Mouse (Mus musculus) limb, embryonic 15.5 days (tissue): ENCODE data around the gene Ddah1. TPM values are rescaled to one million over a fixed set of nuclear protein-coding genes. Genes with fewer than 3 reads are reported as not detected.
"Not testable (repeated sequence)": the region's sequence is repeated elsewhere in the genome, so short reads cannot be mapped to it uniquely, and the experiment has no call there.

Experiments
- ATAC-seq: fragments of 200-750 bp; cut with Nextera tagmentation; 2 replicates; pipeline ENCODE4 v1.8.0; 2017; ENCODE audit warnings: low read depth, moderate TSS enrichment; ENCODE audit not compliant: insufficient number of reproducible peaks, low FRiP score, low TSS enrichment
- H3K27ac ChIP-seq: fragments of 300-500 bp; sonication (generic); 2 replicates; pipeline ENCODE4 v1.5.1; 2015; ENCODE audit warnings: moderate library complexity, mild to moderate bottlenecking, inconsistent platforms
- H3K27me3 ChIP-seq: fragments of 300-500 bp; sonication (generic); 2 replicates; pipeline ENCODE4 v1.6.1; 2015; ENCODE audit warnings: inconsistent platforms
- H3K36me3 ChIP-seq: fragments of 300-500 bp; sonication (generic); 2 replicates; pipeline ENCODE4 v1.6.1; 2015; ENCODE audit warnings: inconsistent platforms
- H3K4me1 ChIP-seq: fragments of 300-500 bp; sonication (generic); 2 replicates; pipeline ENCODE4 v1.6.1; 2015; ENCODE audit warnings: inconsistent platforms
- H3K4me2 ChIP-seq: fragments of 300-500 bp; sonication (generic); 2 replicates; pipeline ENCODE4 v1.6.1; 2015; ENCODE audit warnings: mild to moderate bottlenecking, inconsistent platforms
- H3K4me3 ChIP-seq: fragments of 300-500 bp; sonication (generic); 2 replicates; pipeline ENCODE4 v1.5.1; 2015; ENCODE audit warnings: mild to moderate bottlenecking, inconsistent platforms
- H3K9ac ChIP-seq: fragments of 300-500 bp; sonication (generic); 2 replicates; pipeline ENCODE4 v1.6.1; 2015; ENCODE audit warnings: inconsistent platforms
- H3K9me3 ChIP-seq: fragments of 300-500 bp; sonication (generic); 2 replicates; pipeline ENCODE4 v1.6.1; 2016; ENCODE audit warnings: inconsistent platforms
- WGBS: fragments of 180-500 bp; shearing (Covaris S2); methylation state at CpG from one replicate; pipeline ENCODE4 v1.1.7; 2015; 5-methylcytosine and 5-hydroxymethylcytosine counted together
- polyA plus RNA-seq: library from polyadenylated mRNA; unstranded; fragments of >200 nt; fragmentation: Nextera tagmentation; extraction: Ambion mirVana; gene quantifications from 2 replicates; pipeline ENCODE4 v1.2.1, GENCODE M21; 2015

Ddah1 gene
- polyA plus RNA-seq, 1 experiment from 2014 or later: 48.5 TPM

GRCm38 (mm10) chr3:145874126-145874525 is 115.7 kb downstream of the Ddah1 start:
- no peaks in the 10 kb centered on the region for H3K27me3 ChIP-seq
- ATAC-seq: no peak
- H3K9me3 ChIP-seq: no peaks in the 10 kb centered on the region
- H3K4me2 ChIP-seq: no peak overlapping the region
- H3K9ac ChIP-seq: no peak overlapping the region
- H3K4me3 ChIP-seq: no peak overlapping the region
- H3K4me1 ChIP-seq: peaks cover 5% of the 10 kb centered on the region; the same call in 1 of the 2 replicates
- WGBS: 75% methylated on average over 4 of the region's 4 CpGs
- no peaks in the 10 kb centered on the region for H3K36me3 ChIP-seq
- no peak overlapping the region for H3K27ac ChIP-seq

GRCm38 (mm10) chr3:145876120-145876519 is 117.6 kb downstream of the Ddah1 start:
- H3K4me1 ChIP-seq: peaks cover 5% of the 10 kb centered on the region; the same call in 1 of the 2 replicates
- no peak for ATAC-seq
- H3K9ac ChIP-seq: no peak overlapping the region
- no peaks in the 10 kb centered on the region for H3K36me3 ChIP-seq
- no peak overlapping the region for H3K27ac ChIP-seq
- H3K9me3 ChIP-seq: no peaks in the 10 kb centered on the region
- WGBS: 76% methylated on average over 11 of the region's 11 CpGs
- H3K27me3 ChIP-seq: no peaks in the 10 kb centered on the region
- no peak overlapping the region for H3K4me2 ChIP-seq
- H3K4me3 ChIP-seq: no peak overlapping the region

GRCm38 (mm10) chr3:145878867-145879266 is 120.4 kb downstream of the Ddah1 start:
- not testable (repeated sequence) for H3K4me2 ChIP-seq, H3K4me3 ChIP-seq, H3K9me3 ChIP-seq, H3K36me3 ChIP-seq, ATAC-seq, H3K27ac ChIP-seq, H3K9ac ChIP-seq, H3K4me1 ChIP-seq, H3K27me3 ChIP-seq
- WGBS: 90% methylated on average over 14 of the region's 14 CpGs

DNA sequence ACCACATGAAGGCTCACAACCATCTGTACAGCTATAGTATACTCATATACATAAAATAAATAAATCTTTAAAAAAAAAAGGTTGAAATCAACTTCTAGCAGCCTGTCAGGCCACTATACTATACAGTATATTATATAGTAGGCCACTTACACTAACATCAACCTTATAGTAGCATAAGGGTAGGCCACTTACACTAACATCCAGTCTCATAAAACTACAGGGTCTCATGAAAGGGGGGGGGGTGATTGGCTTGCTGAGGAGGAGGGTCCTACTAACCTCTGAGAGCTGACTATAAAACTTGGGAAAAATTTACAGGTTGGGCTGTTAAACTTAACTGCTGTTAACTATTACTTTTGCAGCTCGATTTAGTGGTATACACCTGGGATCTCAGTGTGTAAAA is 121.9 kb downstream of the Ddah1 start:
- H3K4me1 ChIP-seq: peaks cover 14% of the 10 kb centered on the region
- no peaks in the 10 kb centered on the region for H3K36me3 ChIP-seq
- no peak overlapping the region for H3K4me3 ChIP-seq
- no peak for ATAC-seq
- 38% methylated on average over 1 of the region's 1 CpGs for WGBS
- H3K4me2 ChIP-seq: no peak overlapping the region
- H3K9ac ChIP-seq: no peak overlapping the region
- no peaks in the 10 kb centered on the region for H3K9me3 ChIP-seq
- H3K27me3 ChIP-seq: no peaks in the 10 kb centered on the region; the same call in 1 of the 2 replicates
- H3K27ac ChIP-seq: no peak overlapping the region

DNA sequence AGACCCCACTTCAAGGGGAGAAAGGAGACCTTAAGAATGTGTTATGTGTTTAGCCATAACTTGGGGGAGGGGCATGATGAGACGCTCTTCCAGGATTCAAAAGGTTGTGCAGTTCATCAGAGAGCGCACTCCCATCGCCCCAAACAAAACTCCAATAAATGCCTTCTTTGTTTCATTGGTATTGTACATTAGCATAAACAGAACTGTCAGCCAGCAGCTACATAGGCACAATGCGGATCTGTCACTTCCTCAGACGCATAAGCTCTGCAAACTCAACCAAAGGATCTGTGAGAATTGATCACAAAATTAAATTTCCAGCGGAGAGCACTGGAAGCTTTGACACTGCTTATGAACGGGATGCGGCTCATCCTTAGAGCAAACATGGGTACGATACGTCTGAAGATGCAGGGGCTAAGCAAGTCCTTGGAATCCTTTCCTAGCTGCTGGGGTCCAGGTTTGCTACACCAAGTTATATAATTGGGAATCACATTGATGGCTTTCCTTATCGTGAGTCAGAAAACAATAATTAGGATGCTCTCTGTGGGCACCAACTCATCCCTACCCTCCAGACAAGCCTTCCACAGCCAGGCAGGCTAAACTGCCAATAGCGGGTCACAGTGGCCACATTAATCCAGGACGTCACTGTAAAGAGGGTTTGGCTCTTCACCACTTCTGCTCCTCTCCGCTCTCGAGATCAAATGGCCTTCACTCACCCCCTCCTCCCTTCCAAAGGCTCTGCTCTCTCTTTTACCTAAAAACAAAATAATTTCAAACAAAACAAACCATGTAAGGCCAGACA is 123.8 kb downstream of the Ddah1 start:
- Histone ChIP-seq H3K4me1 (peaks cover 20% of the 10 kb centered on the region), H3K27ac (no peak overlapping the region), H3K4me2 (no peak overlapping the region), H3K9ac (no peak overlapping the region), H3K9me3 (no peaks in the 10 kb centered on the region), H3K27me3 (no peaks in the 10 kb centered on the region; the same call in 1 of the 2 replicates), H3K4me3 (no peak overlapping the region), H3K36me3 (no peaks in the 10 kb centered on the region)
- 83% methylated on average over 15 of the region's 15 CpGs for WGBS
- no peak for ATAC-seq

DNA sequence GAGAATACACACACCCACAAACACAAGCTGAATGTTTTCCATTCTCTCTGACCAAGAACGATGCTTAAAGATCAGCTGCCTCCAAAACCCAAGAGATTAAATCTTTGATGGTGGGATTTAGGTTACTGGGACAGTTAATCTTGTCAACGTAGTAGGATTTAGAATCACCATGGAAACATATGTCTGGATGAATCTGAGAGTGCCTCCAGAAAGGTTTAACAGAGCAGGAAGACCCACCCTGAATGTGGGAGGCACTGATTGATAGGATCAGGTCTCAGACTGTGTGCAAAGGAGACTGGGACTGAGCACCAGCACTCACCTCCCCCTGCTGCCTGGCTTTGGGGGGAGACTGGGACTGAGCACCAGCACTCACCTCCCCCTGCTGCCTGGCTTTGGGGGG is 124.8 kb downstream of the Ddah1 start:
- H3K9me3 ChIP-seq: no peaks in the 10 kb centered on the region
- WGBS: 45% methylated on average over 2 of the region's 2 CpGs
- H3K9ac ChIP-seq: no peak overlapping the region
- H3K27ac ChIP-seq: no peak overlapping the region
- no peaks in the 10 kb centered on the region for H3K36me3 ChIP-seq
- no peak for ATAC-seq
- H3K4me1 ChIP-seq: peaks cover 20% of the 10 kb centered on the region
- no peak overlapping the region for H3K4me2 ChIP-seq
- H3K4me3 ChIP-seq: no peak overlapping the region
- H3K27me3 ChIP-seq: no peaks in the 10 kb centered on the region; the same call in 1 of the 2 replicates

DNA sequence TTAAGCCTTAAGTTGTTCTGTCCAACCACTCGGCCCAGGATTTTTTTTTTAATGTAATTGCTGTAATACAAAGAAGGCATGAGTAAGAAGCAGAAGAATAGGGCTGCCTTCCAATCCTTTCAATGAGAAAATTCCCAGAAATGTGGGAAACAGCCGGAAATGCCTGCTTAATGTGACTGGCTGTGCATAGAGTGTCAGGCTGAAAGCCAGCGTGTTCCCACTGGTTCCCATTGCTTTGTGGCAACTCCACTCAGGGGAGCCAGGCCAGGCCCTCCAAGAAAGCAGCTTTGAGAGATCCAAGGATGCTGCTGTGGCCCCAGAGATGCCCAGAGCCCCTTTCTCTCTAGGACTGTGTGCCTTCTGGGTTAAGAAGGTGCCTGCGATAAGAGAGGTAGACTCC is 126.9 kb downstream of the Ddah1 start:
- H3K27me3 ChIP-seq: no peaks in the 10 kb centered on the region; the same call in 1 of the 2 replicates
- H3K9ac ChIP-seq: no peak overlapping the region
- ATAC-seq: no peak
- peaks cover 20% of the 10 kb centered on the region for H3K4me1 ChIP-seq
- H3K4me2 ChIP-seq: no peak overlapping the region
- peak overlapping the region; percentile 30 for H3K27ac ChIP-seq
- 58% methylated on average over 4 of the region's 4 CpGs for WGBS
- H3K36me3 ChIP-seq: no peaks in the 10 kb centered on the region
- H3K4me3 ChIP-seq: no peak overlapping the region
- H3K9me3 ChIP-seq: no peaks in the 10 kb centered on the region

GRCm38 (mm10) chr3:145885851-145886464 is 127.5 kb downstream of the Ddah1 start:
- Histone ChIP-seq H3K4me3 (no peak overlapping the region), H3K4me2 (no peak overlapping the region), H3K9me3 (no peaks in the 10 kb centered on the region), H3K27me3 (no peaks in the 10 kb centered on the region; the same call in 1 of the 2 replicates), H3K36me3 (no peaks in the 10 kb centered on the region), H3K27ac (peak overlapping the region; percentile 30), H3K9ac (no peak overlapping the region), H3K4me1 (peaks cover 20% of the 10 kb centered on the region)
- WGBS: 42% methylated on average over 5 of the region's 5 CpGs
- no peak for ATAC-seq

GRCm38 (mm10) chr3:145887430-145887971 is 129.0 kb downstream of the Ddah1 start:
- ATAC-seq: no peak
- H3K4me1 ChIP-seq: peaks cover 17% of the 10 kb centered on the region

GRCm38 (mm10) chr3:145890346-145891132 is 132.1 kb downstream of the Ddah1 start:
- Histone ChIP-seq H3K9me3 (no peaks in the 10 kb centered on the region), H3K27ac (no peak overlapping the region), H3K4me1 (peaks cover 9% of the 10 kb centered on the region), H3K27me3 (no peaks in the 10 kb centered on the region), H3K4me3 (no peak overlapping the region), H3K9ac (no peak overlapping the region), H3K4me2 (no peak overlapping the region), H3K36me3 (no peaks in the 10 kb centered on the region)
- ATAC-seq: no peak
- WGBS: 64% methylated on average over 18 of the region's 18 CpGs

More at GRCm38 (mm10) chr3:145887430-145887971, 129.0 kb downstream of the Ddah1 start:
- Histone ChIP-seq H3K4me2 (no peak overlapping the region), H3K27me3 (no peaks in the 10 kb centered on the region; the same call in 1 of the 2 replicates), H3K4me3 (no peak overlapping the region), H3K9me3 (no peaks in the 10 kb centered on the region), H3K27ac (no peak overlapping the region), H3K36me3 (no peaks in the 10 kb centered on the region), H3K9ac (no peak overlapping the region)
- 73% methylated on average over 6 of the region's 6 CpGs for WGBS

- no peak for ATAC-seq
- no peaks in the 10 kb centered on the region for H3K9me3 ChIP-seq
- H3K27me3 ChIP-seq: no peaks in the 10 kb centered on the region
Measured at GRCm38 (mm10) chr3:145892451-145892850, 134.0 kb downstream of the Ddah1 start.

More at GRCm38 (mm10) chr3:145892451-145892850, 134.0 kb downstream of the Ddah1 start:
- Histone ChIP-seq H3K9ac (no peak overlapping the region), H3K27ac (no peak overlapping the region), H3K4me3 (no peak overlapping the region), H3K36me3 (no peaks in the 10 kb centered on the region), H3K4me2 (no peak overlapping the region), H3K4me1 (no peaks in the 10 kb centered on the region)
- WGBS: 77% methylated on average over 3 of the region's 3 CpGs
